Mouse (Mus musculus) cerebellum, postnatal 4 days (tissue): ENCODE results near the gene Dthd1.

ENCODE experiments used
- DNase-seq, 2 experiments: peaks; one replicate each; pipeline ENCODE4 v3.0.0; 2022; ENCODE audit warnings: low spot score in 2 of 2, mixed read lengths in 1 of 2

Gene Dthd1

DNA sequence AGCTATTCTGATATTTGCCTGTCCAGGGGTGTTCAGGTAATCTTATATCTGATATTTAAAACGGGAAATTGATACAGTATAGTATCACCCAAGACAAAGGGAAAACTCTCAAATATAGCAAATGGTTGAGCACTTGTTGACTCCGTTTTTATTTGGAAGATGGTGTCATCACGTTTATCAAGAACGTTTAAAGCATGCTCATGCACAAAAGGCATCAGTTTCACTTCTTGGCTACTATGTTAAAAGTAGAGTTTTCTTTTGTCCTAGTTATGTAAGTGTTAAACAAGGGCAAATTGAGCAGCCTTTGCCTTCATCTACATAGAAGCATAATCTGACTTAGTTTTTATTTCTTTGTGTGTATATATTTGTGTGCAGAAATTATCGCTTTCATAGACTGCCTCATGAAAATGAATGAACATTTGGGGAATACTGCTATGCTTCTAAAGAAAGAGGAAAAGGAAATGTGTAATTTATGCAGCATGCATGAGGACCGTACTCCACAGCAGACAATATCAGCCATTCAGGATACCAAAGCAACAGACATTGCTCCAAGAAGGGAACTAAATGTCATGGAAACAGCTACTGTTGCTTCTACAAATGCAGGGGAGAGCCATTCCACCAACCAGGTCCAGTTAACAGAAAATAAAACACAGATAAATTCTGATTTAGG is at the start of gene Dthd1:
Gene Dthd1, plus strand, starts transcription at position 422 of the 670 bp plus-strand sequence.
- no peak for DNase-seq

DNA sequence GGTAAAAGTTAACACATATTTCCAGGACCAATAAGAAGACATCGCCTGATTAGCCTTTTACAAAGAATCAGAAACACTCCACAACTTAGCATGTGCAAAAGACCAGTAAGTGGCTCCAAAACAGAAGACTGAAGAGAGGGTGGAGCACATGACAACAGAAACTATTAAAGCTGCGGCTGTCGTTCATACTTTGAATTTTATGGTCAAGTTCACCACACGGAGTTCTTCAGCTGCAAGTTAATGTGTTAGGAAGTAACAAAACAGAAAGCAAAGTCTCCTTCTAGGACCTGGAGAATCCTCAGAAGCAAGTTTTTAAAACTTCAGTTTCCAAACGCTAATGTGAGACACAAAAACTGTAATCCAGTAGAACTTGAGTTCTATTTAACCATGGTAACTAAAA is 49.5 kb upstream of the Dthd1 start:
- no peak for DNase-seq

DNA sequence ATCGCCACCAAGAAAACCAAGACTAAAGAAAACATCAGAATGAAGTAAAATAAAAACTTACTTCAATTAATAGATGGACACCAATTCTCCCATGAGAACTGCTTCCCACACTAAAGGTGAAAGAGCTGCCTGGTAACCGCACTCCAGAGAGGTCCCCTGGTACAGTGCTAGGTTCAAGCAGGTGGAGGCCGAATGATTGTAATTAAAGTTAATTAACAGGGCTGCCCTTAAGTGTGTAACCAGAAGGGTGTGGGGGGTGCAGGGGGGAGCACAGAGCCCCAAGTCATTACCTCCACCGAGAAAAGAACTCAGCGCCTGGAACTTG is 48.2 kb upstream of the Dthd1 start:
- DNase-seq = no peak

DNA sequence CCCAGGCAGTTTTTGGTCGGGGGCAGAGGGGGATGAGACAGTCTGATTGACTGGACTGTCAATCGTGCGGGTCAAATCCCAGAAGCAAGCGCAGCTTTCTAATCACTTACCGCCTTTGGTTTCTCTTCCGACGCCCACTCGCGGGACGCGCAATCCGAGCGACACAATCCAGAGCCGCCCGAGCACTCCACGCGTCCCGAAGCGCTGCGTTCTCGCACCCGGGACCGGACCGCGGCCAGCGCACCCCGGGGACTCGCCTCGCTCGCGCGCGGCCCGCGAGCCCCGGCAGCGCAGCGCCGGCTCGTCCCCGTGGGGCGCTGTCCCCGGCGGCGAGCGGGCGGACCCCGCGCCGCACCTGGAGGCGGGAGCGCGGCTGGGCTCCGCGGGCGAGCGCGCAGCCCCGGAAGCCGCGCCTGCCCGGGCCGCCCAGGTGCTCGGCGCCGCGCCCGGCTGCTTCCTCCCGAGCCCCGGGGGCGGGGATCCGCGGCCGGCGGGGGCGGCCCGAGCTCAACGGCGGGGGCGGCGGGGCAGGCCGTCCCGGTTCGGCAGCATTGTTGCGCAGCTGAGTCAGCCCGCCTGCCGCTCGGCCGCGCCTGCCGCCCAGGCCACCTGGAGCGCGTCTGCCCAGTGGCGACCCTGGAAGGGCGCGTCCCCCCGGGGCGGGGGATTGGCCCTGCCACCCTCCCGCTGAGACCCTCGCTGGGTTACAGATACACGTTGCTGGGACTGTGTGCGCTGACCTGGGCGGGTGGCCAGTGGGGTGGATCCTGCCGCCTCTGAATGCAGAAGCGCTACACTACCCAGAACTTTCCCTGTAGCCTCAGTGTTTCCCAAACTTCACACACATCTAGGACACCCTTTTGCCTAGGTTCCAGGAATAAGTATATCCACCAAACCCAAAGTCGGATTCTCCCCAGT is 47.6 kb upstream of the Dthd1 start, which contains the start of gene Arap2:
Gene Arap2, minus strand, starts transcription at position 376 of the 918 bp plus-strand sequence.
- DNase-seq = peak in 1 of 2 experiments; percentile 17

DNA sequence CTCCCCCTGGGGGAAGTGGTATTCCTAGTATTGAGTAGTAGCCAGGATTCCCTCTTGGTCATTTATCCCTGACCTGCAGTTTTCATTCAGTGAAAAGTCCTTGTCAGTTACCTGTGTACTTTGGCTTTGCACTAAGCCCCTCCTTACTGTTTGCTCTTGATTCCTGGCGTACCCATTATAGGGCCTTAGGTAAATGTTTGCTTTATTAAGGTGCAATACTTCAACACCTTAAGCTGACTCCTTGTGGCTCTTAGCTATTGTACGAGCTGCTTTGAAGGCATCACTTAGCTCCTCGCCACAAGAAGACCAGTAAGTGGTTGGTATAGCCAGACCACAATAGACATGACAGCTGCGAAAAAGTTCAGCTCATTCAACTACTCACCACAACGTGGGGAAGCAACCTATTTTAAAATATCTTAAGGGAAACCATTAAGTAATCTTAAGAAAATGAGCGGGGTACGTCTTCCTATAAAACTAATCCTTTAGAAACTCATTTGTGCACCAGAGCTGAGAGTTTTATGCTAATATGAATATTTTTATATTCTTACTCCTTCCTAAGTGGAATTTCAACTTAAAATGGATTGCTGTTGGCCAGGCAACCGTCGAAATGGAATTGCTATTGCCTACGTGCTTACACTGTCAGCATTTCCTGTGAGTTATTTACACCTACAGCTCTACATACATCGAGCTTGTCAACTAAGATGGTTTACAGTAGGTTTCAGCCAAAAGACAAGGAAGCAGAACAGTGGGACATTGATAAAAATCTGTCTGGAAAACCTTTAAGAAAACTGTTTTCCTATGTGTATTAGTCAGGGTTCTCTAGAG is 41.6 kb upstream of the Dthd1 start:
- no peak for DNase-seq

DNA sequence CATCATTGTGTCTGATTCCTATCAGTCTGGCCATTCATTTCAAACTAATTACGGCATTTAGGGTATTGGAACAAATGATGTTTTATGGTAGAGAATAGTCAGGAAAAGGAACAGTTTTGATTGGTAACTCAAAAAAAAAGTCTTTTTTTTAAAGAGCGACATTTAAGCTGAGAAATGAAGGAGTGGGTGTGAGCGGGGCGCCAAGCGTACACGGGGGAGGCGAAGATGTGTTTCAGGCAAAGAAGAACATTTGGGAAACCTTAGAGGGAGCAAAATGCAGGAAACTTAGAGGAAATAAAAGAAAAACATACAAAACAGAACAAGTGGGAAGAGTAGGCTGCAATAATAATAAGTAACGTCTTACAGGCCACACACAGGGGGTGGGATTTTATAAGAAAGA is 35.8 kb upstream of the Dthd1 start:
- DNase-seq = no peak

DNA sequence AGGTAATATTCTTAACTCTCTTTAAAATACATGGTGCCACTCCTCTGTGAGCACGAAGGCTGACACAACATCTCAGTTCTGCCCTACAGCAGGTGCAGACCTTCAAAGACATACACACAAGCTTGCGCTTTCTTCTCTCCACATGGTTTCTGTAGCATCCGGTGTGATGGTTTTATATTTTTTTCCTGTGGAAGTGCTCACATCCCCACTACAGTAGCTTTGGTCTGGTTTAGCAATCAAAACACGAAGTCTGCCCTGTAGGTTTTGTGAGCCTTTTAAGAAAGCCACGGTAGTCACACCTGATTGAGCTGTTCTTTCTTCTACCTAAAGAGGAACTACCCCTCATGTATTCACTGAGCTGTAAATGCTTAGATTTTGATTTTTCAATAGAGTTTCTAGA is 34.9 kb upstream of the Dthd1 start:
- DNase-seq = no peak

DNA sequence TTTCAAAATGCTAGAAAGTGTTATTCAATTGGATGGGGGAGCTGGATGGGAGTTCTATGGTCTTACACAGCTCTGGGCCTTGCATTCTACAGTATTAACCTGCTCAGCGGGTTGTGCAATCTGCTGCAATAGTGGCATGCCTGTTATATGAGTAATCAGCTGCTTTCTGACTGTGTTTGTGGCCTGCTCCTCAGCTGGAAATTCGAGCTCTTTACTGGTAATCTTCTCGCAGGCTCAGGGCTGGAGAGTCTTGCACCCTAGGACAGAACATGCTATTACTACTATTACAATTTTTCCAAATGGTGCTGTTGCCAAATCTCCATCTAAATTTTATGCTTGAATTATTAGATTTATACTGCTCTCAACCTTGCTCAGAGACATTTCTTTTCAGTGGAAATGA is 26.8 kb upstream of the Dthd1 start:
- DNase-seq = no peak

DNA sequence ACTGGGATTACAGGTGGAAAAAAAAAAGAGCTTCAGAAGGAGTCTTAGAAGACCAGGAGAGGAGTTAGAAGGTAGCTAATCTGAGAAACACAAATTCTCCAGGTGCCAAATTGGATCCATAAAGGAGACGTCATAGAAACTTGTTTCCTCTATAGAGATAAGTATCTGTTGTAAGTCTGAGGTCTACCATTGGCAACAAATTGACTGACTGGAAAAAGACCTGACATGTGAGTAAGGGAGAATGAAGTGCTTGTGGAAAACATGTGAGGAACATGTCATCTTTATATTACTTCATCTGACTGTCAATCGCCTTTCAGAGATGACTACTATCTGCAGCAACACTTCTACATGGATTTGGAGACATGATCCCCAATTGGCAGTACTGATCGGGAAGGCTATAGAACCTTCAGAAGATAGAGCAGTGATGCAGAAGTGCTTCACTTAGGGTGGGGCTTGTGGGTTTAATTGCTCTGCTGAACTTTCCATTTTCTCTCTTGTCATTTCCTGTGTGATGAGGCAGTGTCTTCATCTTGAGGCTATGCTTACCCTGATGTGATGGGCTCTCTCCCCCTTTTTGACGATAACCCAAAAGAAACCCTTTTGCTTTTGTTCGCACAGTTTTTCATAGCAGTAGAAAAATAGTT is 22.6 kb upstream of the Dthd1 start:
- no peak for DNase-seq

DNA sequence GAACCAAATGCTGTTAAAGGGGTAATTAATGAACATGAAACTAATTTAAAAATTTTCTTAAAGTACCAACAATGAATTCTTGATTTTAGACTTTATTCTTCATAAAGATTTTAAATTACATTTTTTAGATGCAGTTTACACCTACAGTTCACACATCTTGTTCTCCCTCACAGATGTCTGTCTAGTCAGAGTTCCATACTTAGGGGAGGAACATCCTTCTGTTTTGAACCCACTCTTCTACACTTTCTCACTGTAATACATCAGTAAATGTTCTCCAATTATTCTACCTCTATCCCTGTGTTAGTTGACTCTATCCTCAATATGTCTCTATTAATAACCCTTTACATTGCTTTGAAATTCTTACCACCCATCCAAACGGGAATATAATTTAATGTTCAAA is 20.8 kb upstream of the Dthd1 start:
- DNase-seq = no peak

DNA sequence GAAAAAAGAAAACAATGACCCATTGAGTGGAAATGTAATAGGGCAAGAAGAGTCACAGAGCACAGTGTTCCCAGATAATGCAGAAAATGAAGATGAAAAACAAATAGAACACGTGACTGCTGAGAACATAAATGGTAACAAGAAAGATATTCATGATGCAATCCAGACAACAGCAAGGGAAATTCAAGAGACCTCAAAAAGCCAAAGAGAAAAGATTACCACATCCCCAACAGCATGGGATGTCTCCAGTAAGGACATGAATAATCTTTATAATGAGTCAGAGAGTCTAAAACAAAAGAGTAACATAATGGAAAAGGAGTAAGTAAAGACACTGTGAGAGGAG is 420 bp downstream of the Dthd1 start:
- DNase-seq = no peak

DNA sequence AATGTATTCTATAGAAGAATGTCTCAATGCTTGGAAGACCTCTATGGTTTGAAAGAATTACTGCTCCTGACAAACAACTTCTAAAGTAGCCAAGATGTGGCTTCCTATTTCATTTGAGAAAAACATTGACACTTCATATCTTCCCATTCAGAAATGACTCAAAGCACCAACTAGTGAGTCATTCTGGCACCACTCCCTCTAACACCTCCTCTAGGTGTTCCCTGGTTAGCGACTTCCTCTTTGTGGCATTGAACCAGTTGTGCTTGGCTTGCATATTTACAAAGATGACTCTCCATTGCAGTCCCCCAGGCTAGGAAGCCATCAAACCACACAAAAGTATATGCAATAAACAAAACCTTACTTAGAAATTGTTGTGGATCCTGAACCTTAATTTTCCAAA is 2.1 kb downstream of the Dthd1 start:
- DNase-seq = no peak

DNA sequence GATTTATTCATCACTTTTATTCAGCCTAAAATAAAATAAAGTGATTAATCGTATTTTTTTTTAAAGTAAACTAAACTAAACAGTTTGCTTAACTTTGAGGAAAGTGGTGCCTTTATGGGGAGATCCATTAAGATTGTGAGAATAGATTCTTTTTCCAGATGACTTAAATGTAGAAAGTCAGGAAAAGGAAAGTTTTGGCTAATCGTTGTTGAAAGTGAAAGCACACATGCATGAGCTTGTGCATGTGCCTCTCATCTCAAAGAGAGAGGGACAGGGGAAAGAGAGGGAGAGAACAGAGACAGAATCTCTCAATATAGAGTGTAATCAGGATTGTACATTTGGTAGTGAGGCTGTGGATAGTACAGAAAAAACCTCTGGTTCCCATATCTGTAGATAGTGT is 5.9 kb downstream of the Dthd1 start:
- DNase-seq = no peak

DNA sequence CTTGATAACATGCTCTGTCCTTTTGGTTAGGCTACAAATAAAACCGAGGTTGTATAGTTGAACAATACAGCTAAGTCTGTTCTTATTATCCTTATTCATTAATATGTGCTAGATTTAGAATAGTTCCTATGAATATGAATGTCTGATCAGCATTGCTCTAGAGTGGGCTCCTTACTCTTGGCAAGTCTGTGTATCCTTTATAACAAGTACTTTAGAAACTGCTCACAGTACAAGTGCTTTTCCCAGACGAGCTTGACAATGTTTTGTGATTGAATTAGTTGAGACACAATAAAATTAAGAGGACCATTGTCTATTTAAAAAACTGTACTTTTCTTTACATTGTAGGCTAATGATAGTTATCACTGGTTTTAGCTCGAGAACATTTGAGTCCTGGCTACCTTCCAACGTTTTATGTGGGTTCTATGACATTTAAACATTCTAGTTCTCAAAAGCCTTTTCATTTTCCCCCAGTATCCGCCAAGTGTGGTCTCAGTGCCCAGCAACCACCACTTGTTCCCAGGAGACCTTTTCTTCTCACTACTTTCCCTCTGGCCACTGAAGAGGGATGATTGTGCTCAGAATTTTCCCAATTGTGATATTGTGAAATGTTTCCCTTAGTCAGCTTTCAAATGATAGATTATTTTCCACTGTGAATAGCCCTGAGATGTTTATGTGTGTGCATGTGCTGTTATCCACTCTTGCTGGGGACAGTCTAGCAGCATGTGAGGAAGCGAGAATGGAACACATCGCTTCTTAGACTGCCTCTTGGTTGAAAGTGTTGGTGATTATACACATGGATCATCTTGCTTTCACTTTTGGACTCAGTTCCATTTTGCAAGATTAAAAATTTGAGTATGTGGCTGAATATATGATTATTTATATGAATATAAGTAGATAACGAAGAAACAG is 7.0 kb downstream of the Dthd1 start:
- no peak for DNase-seq

DNA sequence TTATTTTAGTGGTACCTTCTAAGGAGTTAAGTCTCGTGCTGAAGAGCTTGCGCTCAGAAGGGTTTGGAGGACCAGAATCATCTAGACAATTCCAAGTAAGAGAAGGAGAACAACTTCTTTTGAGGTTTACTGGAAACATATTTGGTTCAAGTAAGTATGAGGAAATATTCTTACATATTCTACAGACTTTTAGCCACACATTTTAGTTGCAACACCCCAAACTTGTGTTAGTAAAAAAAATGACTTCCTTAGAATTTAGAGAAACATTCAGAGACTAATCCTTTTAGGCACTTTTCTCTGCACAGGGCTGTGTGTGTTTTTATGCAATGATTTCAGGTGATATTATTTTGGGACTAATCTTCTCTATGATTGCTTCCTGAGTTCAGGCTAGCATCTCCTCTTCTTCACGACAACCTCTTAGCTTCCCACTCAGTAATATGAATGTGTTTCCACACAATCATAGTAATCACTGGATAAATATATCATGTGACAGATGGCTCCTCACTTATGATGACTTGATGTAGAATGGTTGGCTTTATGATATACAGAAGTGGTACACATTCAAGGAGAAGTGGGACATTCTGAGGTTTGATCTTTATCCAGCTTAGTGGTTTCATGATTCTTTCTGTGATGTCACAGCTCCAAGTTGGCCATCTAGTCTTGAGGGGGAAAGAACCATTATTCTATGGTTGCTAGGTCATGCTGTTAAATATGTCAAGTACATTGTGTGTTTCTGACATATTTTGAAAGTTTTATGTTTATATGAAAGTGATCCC is 29.5 kb downstream of the Dthd1 start:
- DNase-seq = no peak

DNA sequence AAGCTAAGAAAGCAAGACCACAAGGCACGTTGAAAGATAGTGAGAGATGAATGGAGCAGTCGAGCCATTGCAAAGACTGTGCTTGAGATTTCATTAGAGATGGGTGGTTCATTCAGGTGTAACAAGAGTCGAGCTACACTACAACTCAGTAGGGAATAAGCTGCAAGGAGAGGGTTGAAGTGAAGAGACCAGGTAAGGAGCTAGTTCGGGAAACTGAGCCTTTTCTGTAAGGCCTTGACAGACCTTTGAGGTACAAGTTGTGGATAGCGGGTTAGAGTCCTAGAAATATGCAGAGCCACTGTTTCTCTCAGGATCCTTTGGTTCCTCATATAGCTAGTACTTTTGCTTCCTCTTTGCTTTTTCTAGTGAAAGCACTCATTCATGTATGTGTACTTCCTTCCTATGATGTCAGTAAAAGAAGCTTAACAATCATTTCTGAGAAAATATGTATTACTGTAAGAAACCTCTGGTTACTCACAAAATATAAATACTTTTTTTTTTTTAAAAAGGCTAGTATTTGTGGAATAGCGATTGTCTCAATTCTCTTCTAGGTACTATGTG is 33.0 kb downstream of the Dthd1 start:
- no peak for DNase-seq

DNA sequence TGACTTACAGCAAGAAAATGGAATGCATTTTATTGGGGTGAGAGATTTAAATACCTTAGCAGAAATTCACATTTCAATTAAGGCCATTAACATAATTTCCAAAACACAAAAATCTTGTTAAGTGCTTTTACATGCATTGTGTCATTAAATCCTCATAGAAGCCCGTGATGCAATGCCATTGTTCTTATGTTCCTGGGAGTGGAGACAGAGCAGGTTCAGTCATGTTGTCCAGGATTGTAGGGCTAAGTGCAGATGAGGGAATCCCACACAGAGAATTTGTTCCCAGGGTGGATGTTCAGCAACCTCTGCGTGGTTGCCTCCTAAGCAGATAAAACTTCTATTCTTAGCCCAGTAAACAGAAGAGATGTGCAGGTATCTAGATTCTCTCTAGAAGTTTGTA is 37.7 kb downstream of the Dthd1 start:
- no peak for DNase-seq

DNA sequence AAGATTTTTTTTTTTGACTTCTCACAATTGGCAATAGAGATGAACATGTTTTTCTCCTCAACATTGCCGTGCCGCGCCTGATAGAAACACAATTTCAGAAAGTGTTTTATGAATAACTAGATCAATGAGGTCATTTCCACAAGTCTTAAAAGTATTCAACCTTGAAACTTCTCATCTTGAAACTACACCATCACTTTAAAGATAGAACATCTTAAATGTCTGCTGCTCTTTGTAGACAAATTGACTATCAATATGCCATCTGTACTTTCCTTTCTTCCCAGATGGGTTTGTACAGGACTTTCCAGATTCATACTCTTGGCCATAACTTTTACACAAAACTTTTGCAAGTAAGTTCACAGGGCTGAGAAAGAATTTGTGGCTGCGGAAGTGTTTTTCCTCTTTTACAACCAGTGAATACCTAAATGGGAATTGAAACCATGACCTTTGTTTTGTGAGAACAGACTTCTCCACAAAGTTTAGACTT is 40.8 kb downstream of the Dthd1 start:
- no peak for DNase-seq

DNA sequence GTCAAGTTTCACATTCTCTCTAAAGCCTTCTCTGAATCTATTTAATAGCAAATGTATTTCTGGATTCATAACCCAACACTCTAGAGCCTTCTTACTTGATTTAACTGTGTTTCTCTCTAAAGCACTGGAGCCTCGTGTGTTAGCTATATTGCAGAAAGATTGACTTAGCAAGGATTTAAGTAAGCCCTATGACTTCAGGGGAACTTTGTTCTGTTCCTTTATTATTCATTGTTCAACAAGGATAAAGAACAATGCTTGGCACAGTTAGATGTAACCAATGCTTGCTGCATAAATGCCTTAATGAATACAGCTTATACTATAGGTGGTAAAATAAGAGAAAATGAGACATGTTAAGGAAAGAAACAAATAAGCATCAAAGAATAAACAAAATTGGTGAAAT is 43.9 kb downstream of the Dthd1 start:
- no peak for DNase-seq

DNA sequence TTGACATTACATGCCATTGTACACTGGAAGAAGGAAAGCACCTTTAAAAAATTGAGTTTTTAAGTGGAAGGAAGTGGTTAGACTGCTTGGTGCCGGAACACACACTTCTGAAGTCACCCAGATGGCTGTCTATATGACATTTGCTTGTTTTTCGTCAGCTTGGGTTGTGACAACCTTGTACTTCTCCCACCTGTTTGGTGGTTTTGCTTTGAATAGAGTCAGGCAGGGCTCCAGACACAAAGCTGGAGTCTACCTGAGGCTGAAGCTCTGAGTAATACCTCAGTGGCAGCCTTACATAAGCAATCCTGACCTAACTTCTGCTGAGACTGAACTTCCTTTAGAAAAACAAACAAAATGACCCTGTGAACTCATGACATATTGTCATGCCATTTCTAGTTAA is 44.7 kb downstream of the Dthd1 start:
- no peak for DNase-seq
